Mouse (Mus musculus) urinary bladder, postnatal 0 days (tissue): ENCODE data around the gene Dnal1. TPM values are rescaled to one million over a fixed set of nuclear protein-coding genes. Genes with fewer than 3 reads are reported as not detected.

Source experiments
- polyA plus RNA-seq: library from polyadenylated mRNA; unstranded; fragments of >200 nt; fragmentation: Nextera tagmentation; extraction: Ambion mirVana; gene quantifications from 2 replicates; pipeline ENCODE4 v1.2.1, GENCODE M21; 2015

Dnal1 gene
- 2.4 and 3.5 TPM in 2 replicates for polyA plus RNA-seq

DNA sequence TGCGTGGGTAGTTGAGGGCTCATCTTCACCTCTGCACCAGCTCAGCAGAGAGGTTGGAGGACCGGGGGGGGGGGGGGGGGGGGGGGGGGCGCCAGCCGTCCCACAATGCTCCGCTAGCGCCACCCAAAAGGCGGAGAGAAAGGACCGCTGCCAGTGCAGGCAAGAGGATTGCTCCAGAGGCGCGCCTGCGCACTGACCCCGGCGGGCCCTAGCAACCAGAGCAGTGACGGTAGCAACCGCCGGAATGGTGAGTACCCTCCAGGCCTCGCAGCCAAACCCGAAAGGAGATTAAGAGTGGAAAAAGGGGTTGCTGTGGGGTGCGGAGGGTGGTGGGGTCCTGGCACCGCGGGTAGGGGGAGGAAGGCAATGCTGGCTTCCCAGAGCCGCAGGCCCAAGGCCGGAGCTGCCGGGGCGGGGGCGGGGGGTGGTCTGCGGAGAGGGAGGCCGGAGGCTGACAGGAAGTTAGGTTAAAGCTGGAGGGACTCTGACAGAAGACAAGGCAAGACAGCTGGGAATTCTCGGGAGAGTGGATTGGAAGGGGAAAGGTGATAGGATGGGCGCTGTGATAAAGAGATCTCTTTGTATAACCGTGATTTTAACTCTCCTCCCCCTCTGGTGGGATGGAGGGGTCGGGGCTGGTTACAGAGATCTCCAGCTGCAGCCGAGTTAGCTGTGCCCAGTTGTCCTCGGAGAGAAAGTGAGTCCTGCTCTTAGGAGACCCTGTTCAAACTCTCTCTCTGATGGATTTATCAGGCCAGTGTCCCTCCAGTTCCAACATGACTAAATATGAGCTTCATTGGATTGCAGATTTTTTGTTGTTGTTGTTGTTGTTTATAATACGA lies at the start of gene Dnal1:
Dnal1 (plus strand) TSS at position 214 of the 842 bp plus-strand sequence.

GRCm38 (mm10) chr12:84068986-84069385 lies 45.2 kb upstream of the Dnal1 start, which contains the start of gene Acot5:
Gene Acot5, plus strand, starts transcription at chr12:84069325.

DNA sequence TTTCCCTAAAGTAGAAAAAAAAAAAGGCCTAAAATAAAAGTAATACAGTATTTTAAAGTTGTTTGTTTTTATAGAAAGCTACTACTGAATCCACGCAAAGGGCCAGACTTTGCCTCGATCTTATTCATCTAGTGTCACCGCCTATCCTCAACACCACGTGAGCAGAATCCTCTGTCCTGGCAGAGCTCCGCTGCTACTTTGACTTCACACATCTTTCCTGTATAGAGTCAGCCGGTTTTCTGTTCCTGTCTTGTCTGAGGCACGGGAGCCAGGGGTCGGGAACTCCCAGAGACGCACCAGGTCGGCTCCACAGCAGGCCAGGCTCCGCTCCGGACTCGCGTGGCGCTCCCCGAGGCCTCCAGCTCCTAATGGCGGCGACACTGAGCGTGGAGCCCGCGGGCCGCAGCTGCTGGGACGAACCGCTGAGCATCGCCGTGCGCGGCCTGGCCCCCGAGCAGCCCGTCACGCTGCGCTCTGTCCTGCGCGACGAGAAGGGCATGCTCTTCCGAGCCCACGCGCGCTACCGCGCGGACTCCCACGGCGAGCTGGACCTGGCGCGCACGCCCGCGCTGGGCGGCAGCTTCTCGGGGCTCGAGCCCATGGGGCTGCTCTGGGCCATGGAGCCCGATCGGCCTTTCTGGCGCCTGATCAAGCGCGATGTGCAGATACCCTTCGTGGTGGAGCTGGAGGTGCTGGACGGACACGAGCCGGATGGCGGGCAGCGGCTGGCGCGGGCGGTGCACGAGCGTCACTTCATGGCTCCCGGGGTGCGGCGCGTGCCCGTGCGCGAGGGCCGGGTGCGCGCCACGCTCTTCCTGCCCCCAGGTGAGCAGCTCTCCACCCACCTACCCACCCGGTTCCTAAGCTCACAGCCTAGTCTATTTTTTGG lies 13.3 kb upstream of the Dnal1 start, which contains the start of gene Acot6:
Acot6 (plus strand) TSS at position 51 of the 889 bp plus-strand sequence.

GRCm38 (mm10) chr12:84147954-84148621 lies 33.9 kb downstream of the Dnal1 start, which contains the start of gene Pnma1:
Gene Pnma1, minus strand, starts transcription at chr12:84148489.

Other genes starting within 250 kb of the Dnal1 start
- gene Numb, start 192.4 kb upstream of the Dnal1 start, polyA plus RNA-seq: 16.8 and 23.8 TPM in 2 replicates
- 5.7 and 5.8 TPM in 2 replicates for gene Riox1, start 163.8 kb upstream of the Dnal1 start, polyA plus RNA-seq
- not detected in 2 replicates for gene Heatr4, start 129.5 kb upstream of the Dnal1 start, polyA plus RNA-seq
- 22.6 and 24.8 TPM in 2 replicates for gene Acot2, start 126.5 kb upstream of the Dnal1 start, polyA plus RNA-seq
- 23.0 and 24.4 TPM in 2 replicates for gene Acot1, start 104.9 kb upstream of the Dnal1 start, polyA plus RNA-seq
- 0.44 and 0.48 TPM in 2 replicates for gene Acot4, start 76.0 kb upstream of the Dnal1 start, polyA plus RNA-seq
- not detected in 2 replicates for gene Gm49366, start 75.4 kb upstream of the Dnal1 start, polyA plus RNA-seq
- not detected in 2 replicates for gene Acot3, start 62.2 kb upstream of the Dnal1 start, polyA plus RNA-seq
- gene Acot5, start 45.0 kb upstream of the Dnal1 start, polyA plus RNA-seq: not detected in 2 replicates
- 1.3 and 1.5 TPM in 2 replicates for gene Acot6, start 13.7 kb upstream of the Dnal1 start, polyA plus RNA-seq
- 0.51 and 0.80 TPM in 2 replicates for gene Pnma1, start 34.1 kb downstream of the Dnal1 start, polyA plus RNA-seq
- gene Elmsan1, start 104.5 kb downstream of the Dnal1 start, polyA plus RNA-seq: 5.9 and 6.6 TPM in 2 replicates
- gene Ptgr2, start 170.9 kb downstream of the Dnal1 start, polyA plus RNA-seq: 29.9 and 34.9 TPM in 2 replicates
- 41.1 and 44.6 TPM in 2 replicates for gene Zfp410, start 202.5 kb downstream of the Dnal1 start, polyA plus RNA-seq
- gene Coq6, start 247.3 kb downstream of the Dnal1 start, polyA plus RNA-seq: 22.1 and 25.4 TPM in 2 replicates
- 0.82 and 0.93 TPM in 2 replicates for gene Fam161b, start 247.5 kb downstream of the Dnal1 start, polyA plus RNA-seq